Mouse (Mus musculus): ENCODE measurements at regions not wholly inside any gene's neighbourhood (a gene's known extent, or its start where the extent isn't known, plus 50 kb on each side); places are given as distances from the start of the nearest gene placed in this dataset.
"Not testable (repeated sequence)": the region's sequence is repeated elsewhere in the genome, so short reads cannot be mapped to it uniquely, and the experiment has no call there.

GRCm38 (mm10) chr7:36236673-36237072 lies 433.9 kb upstream of the Zfp507 start:
- no peak for DNase-seq (ENCODE audit: low spot score in 2 of 2)
- intact Hi-C loops (cut with DNase I), result no loop called here

GRCm38 (mm10) chr7:36229031-36229430 lies 426.2 kb upstream of the Zfp507 start:
- intact Hi-C loops (cut with DNase I), result no loop called here
- DNase-seq (ENCODE audit: low spot score in 2 of 2), result no peak

GRCm38 (mm10) chr7:36224416-36224815 lies 421.6 kb upstream of the Zfp507 start:
- DNase-seq (ENCODE audit: low spot score in 2 of 2), result no peak
- intact Hi-C loops (cut with DNase I), result no loop called here

- DNase-seq (ENCODE audit: low spot score in 2 of 2), result no peak
- intact Hi-C loops (cut with DNase I), result loop anchor here (10.0 kb wide), 1 partner anchor 64 kb away; no protein-coding TSS in a partner anchor
Observed at GRCm38 (mm10) chr7:36218386-36218785, 415.6 kb upstream of the Zfp507 start.

- DNase-seq (ENCODE audit: low spot score in 2 of 2), result no peak
- intact Hi-C loops (cut with DNase I), result loop anchor here (10.0 kb wide), 1 partner anchor 55 kb away; no protein-coding TSS in a partner anchor
Observed at GRCm38 (mm10) chr7:36210034-36210433, 407.2 kb upstream of the Zfp507 start.

- intact Hi-C loops (cut with DNase I), result no loop called here
- DNase-seq (ENCODE audit: low spot score in 2 of 2), result peak in 1 of 2 experiments; percentile 27
Observed at GRCm38 (mm10) chr7:36207525-36208260, 404.9 kb upstream of the Zfp507 start.

- DNase-seq (ENCODE audit: low spot score in 2 of 2), result no peak
- intact Hi-C loops (cut with DNase I), result no loop called here
Observed at GRCm38 (mm10) chr7:36198091-36198700, 395.4 kb upstream of the Zfp507 start.

GRCm38 (mm10) chr7:36196154-36196720 lies 393.4 kb upstream of the Zfp507 start:
- intact Hi-C loops (cut with DNase I), result no loop called here
- no peak for DNase-seq (ENCODE audit: low spot score in 2 of 2)

GRCm38 (mm10) chr7:36192645-36193044 lies 389.8 kb upstream of the Zfp507 start:
- DNase-seq (ENCODE audit: low spot score in 2 of 2), result no peak
- intact Hi-C loops (cut with DNase I), result no loop called here

GRCm38 (mm10) chr7:36177947-36178346 lies 375.1 kb upstream of the Zfp507 start:
- peak; percentile 19 to 62 for DNase-seq (ENCODE audit: low spot score in 2 of 2)
- intact Hi-C loops (cut with DNase I), result no loop called here

GRCm38 (mm10) chr7:36175296-36175695 lies 372.5 kb upstream of the Zfp507 start:
- DNase-seq (ENCODE audit: low spot score in 2 of 2), result peak in 1 of 2 experiments; percentile 34
- intact Hi-C loops (cut with DNase I), result no loop called here

- intact Hi-C loops (cut with DNase I); DNase-seq (ENCODE audit: low spot score in 2 of 2): not testable (repeated sequence)
Observed at GRCm38 (mm10) chr7:36172511-36172910, 369.7 kb upstream of the Zfp507 start.

- intact Hi-C loops (cut with DNase I), result loop anchor here (10.0 kb wide), 1 partner anchor 57 kb away; no protein-coding TSS in a partner anchor
Observed at GRCm38 (mm10) chr7:36157270-36157945, 354.6 kb upstream of the Zfp507 start.

GRCm38 (mm10) chr7:36156595-36156994 lies 353.8 kb upstream of the Zfp507 start:
- intact Hi-C loops (cut with DNase I), result loop anchor here (10.0 kb wide), 1 partner anchor 58 kb away; no protein-coding TSS in a partner anchor
- DNase-seq (ENCODE audit: low spot score in 2 of 2), result no peak

More at GRCm38 (mm10) chr7:36157270-36157945, 354.6 kb upstream of the Zfp507 start:
- no peak for DNase-seq (ENCODE audit: low spot score in 2 of 2)

- DNase-seq (ENCODE audit: low spot score in 2 of 2), result no peak
- intact Hi-C loops (cut with DNase I), result loop anchor here (10.0 kb wide), 1 partner anchor 59 kb away; no protein-coding TSS in a partner anchor
Observed at GRCm38 (mm10) chr7:36155576-36155975, 352.8 kb upstream of the Zfp507 start.

GRCm38 (mm10) chr7:36155159-36155558 lies 352.4 kb upstream of the Zfp507 start:
- intact Hi-C loops (cut with DNase I), result loop anchor here (10.0 kb wide), 1 partner anchor 60 kb away; no protein-coding TSS in a partner anchor
- DNase-seq (ENCODE audit: low spot score in 2 of 2), result no peak

GRCm38 (mm10) chr7:36150871-36151560 lies 348.2 kb upstream of the Zfp507 start:
- intact Hi-C loops (cut with DNase I), result loop anchor here (10.0 kb wide), 1 partner anchor 64 kb away; no protein-coding TSS in a partner anchor
- no peak for DNase-seq (ENCODE audit: low spot score in 2 of 2)

GRCm38 (mm10) chr7:36136571-36136970 lies 333.8 kb upstream of the Zfp507 start:
- intact Hi-C loops (cut with DNase I), result no loop called here
- no peak for DNase-seq (ENCODE audit: low spot score in 2 of 2)

- no peak for DNase-seq (ENCODE audit: low spot score in 2 of 2)
- intact Hi-C loops (cut with DNase I), result no loop called here
Observed at GRCm38 (mm10) chr7:36134557-36134956, 331.8 kb upstream of the Zfp507 start.

All from left cerebral cortex, postnatal 14 days (tissue).